Mouse (Mus musculus): ENCODE measurements around the gene Atp11c.

Atp11c gene

DNA sequence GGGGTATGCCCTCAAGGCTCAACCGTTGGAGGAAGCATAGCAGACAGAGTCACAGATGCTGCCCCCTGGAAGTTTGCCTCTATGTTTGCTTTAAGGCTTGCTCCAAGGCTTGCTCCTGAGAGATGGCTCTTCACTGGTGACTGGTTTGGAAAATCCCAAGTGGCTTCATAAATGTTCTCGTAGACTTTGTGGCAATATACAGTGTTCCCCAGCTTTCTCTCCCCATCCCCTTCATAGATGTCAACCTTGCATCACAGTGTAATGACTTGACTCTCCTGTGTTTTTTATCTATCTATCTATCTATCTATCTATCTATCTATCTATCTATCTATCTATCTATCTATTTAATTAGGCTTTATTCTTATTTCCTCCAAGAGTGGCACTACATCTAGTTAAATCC is at the start of gene Atp11c:
Gene Atp11c, minus strand, starts transcription at position 101 of the 400 bp plus-strand sequence.
- in situ Hi-C loops (cut with MboI, MseI) = no loop called here

DNA sequence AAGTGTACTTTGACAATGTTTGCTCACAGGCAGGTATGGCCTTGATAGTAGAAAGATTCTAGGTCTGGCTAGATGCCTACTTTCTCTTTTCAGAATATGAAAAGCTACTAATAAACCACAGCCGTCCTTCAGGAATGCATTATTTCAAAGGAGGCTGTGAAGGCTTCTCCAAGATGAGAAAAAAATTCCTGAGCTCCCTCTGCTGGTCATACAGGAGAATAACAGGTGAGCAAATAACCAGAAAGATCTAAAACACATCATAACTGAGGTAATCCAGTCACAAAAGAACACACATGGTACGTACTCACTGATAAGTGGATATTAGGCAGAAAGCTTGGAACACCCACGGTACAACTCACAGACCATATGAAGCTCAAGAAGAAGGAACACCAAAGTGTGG is 16.7 kb upstream of the Atp11c start:
- in situ Hi-C loops (cut with MboI, MseI) = no loop called here

DNA sequence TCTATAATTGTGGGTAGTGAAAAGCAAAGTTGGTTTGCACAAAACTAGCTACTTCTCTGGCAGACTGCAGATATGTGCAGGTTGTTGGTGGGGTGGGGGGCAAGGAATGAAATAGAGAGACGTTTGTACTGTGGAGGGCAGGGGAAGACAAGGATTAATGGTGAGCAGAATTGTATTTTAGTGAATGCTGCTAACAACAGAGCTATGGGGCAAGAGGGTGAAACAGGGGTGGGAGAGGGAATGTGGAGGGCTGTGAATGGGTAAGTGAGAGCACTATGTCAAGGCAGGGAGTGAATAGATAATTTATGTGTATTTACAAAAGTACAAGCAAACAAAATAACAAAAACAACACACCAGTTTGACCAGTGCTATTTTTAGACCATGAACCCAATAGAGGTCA is 22.0 kb downstream of the Atp11c start:
- in situ Hi-C loops (cut with MboI, MseI) = no loop called here

DNA sequence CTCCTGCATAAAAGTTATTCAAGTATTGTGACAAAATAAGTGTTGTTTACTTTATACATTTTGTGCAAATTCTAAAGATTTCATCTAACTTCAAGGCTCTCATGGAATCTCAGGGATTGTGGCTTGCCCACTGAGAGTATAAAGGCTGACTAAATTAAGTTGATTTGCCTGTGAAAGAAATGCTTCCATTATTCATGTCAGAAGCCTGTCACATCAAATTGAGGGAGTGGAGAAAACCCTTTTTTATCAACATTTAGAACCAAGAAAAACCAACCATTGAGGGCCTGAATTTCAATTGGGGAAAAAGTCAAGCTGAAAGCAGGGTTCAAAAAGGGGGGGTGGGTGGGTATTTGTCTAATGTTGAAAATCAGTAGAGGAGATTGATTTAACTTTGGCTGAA is 23.5 kb downstream of the Atp11c start:
- in situ Hi-C loops (cut with MboI, MseI) = no loop called here

DNA sequence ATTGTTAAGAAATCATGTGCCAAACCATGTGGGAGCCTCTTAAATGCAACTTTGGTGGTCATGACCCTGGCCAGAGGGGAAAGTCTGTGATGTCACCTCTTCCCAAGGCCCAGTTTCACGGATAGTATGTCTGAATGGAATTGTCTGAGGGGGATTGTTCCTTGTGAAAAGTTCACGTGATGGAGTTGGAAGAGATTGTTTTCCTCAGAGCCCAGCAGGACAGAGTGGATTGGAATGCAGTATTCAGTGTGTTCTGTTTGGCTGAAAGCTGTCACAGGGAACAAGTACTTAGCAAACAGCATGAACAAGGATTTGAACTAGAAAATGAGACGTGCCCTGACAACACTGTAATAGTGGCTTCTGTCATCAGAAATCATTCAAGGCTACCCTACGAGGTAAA is 37.3 kb downstream of the Atp11c start:
- in situ Hi-C loops (cut with MboI, MseI) = no loop called here

DNA sequence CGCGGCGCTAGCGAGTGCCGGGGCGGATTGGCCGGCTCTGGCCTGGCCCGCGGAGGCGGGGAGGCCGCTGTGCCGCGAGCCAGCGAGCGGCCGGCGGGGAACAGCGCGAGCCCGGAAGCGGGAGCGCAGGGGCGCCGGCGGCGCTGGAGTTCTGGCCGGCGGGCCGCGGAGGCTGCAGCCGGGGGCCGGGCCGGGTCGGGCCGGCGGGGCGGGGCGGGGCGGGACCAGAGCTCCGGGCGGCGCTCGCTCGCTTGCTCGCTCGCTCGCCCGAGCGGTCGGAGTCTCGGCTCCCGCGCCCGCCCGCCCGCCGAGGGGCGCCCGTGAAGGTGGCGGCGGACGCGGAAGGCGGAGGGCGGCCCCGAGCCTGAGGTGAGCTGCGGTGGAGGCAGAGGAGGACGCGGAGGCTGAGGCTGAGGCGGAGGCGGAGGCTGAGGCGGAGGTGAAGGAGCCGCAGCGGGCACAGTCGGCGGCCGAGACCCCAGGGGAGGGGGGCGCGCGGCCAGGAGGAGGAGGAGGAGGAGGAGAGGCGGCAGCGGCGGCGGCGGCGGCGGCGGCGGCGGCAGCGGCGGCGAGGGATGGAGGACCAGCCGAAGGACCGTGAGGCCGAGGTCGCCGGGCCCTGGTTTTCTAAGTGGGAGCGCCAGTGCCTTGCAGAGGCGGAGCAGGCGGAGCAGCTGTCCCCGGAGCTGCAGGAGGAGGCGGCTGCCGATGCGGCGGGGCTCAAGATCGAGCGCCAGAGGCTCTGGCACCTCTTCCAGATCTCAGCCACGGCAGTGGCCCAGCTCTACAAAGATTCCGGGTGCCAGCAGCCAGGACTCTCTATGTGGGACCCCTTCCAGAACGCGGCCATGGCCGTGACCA is 44.8 kb downstream of the Atp11c start:
- in situ Hi-C loops (cut with MboI, MseI) = no loop called here

DNA sequence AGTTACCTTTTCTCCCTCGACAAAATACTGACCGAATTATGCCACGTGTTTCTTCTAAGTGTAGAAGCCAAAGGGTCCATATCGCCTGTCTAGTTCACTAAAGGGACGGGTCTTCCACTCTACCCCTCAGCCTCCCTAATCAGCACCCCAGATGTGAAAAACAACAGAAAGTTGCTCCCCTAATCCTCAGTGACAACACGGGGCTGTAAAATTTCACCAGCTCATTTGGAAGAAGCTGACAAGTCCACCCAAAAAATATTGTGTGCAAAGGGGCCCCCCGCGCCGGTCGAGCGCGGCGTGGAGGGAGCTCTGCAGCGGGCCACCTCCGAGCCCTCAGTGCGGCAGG is 45.4 kb downstream of the Atp11c start:
- in situ Hi-C loops (cut with MboI, MseI) = no loop called here

DNA sequence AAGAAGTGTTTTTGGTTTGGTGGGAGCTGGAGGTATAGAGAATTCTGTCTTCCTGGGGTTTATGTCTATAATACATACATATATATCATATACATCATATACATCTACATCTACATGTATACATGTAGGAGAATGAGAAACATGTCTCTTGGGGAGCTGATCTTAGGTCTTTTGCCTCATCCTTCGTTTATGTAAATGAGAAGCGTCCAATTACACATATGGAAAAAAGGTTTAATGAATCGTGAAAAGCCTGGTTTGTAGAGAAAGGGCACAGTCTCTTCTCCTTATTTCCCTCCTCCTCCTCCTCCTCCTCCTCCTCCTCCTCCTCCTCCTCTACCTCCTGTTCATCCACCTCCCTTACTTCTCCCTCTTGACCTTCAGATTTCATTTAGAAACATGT is 46.6 kb downstream of the Atp11c start:
- in situ Hi-C loops (cut with MboI, MseI) = no loop called here

DNA sequence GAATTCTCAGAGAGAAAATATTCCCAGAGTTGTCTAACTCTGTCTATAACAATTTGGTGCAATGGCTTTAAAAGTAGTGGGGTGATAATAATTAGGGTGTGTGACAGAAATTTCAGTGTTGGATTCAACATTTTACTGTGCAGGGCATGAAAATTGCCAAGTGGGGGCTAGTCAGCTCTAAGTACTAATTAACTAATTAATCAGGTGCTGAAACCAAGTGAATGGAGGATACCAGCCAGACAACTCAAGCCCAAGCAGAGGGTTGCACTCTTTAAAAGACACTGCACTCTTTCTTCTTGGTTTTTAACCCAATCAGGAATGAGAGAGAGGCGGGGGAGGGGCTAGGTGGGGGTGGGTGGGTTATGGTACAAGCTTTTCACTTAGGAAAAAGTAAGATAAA is 47.1 kb downstream of the Atp11c start:
- in situ Hi-C loops (cut with MboI, MseI) = no loop called here

DNA sequence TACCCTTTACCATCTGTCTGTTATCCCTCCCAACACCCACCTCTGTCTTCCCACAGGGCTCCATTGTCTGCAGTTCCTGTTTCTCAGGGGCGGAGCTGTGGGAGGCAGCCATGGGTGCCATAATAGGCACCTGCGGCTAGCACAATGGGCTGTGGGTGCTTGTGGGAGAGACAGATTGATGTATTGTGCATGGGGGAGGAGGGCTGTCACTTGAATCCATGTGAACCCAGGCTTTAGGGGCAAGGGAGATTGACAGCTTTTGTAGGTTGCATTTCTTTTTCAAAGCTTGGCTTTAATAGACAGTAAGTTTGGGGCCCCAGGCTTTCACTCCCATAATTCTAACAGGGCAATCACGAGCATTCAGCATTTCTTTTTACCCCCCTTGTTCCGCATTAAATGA is 48.4 kb downstream of the Atp11c start:
- in situ Hi-C loops (cut with MboI, MseI) = no loop called here

DNA sequence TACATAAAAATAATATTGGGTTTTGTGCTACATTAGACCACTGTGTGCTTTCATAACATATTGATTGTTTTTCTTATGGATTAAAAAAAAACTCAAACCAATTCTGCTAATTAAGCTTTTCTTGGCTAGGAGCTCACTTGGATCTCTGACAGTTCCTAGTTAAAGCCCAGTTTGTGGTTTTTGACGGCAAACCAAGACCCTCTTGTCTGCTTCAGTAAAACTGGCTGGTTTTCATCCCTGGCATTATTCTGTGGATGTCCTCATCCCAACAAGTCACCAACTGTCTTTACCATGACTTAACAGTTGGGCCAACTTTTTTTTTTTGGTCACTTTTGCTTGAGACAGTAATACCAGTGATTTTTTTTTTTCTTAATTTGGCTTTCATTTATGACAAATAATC is 49.6 kb downstream of the Atp11c start:
- in situ Hi-C loops (cut with MboI, MseI) = no loop called here

DNA sequence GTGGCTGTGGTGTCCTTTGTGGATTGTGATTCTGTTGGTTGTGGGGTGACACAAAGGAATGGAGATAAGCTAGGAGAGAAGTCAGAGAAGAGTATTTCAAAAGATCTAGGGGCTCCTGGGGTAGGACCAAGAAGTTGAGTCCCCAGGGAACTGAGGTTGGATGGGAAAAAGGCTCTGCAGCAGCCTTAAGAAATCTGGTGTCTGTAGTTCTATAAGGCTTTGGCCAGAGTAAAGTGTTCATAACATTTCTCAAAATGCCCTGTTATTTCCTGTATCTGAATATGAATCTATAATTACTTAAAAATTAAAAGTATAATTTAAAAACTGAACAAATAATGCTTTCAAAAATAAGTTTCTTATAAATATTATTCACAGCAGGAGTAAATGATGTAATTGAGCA is 53.3 kb downstream of the Atp11c start, which contains the start of gene Gm7073:
Gene Gm7073, minus strand, starts transcription at position 101 of the 400 bp plus-strand sequence.
- in situ Hi-C loops (cut with MboI, MseI) = no loop called here

DNA sequence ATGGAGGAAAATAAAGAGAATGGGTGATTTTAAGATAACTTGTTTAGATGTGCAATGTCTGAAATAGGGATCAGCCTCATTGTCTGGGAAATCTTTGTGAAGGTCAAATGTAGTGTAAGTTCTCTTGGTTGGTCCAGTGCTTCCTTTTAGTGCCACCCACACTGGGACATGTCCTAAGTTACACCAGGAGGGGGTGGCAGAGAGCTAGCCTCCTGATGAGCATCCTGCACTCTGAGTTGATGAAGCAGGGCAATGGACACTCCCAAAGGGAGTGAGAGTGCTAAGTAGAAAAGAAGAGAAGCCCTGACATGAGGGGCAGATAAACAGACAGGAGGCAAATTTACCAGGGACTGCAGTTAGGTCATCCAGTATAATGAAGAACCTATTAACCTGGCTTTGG is 88.5 kb downstream of the Atp11c start:
- in situ Hi-C loops (cut with MboI, MseI) = loop anchor here (5.0 kb wide), 1 partner anchor 543 kb away; no protein-coding TSS in a partner anchor

DNA sequence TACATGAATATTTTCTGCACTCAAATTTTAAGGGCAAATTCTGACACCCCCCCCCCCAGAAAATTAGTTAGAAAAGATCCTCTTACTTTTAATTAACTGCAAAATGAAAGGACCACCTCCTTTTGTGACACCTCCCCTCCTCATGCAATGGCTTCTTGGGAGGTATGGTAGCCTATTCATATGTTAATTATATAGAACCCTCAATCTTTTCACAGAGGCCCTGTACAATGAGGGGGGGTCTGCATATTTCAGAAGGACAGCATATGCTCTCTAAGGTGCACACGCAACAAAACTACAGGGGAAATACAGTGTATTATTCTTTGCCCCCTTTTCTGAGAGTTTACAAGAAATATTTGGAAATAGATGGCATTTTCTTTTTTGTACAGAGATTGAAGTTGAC is 94.7 kb downstream of the Atp11c start:
- in situ Hi-C loops (cut with MboI, MseI) = no loop called here

DNA sequence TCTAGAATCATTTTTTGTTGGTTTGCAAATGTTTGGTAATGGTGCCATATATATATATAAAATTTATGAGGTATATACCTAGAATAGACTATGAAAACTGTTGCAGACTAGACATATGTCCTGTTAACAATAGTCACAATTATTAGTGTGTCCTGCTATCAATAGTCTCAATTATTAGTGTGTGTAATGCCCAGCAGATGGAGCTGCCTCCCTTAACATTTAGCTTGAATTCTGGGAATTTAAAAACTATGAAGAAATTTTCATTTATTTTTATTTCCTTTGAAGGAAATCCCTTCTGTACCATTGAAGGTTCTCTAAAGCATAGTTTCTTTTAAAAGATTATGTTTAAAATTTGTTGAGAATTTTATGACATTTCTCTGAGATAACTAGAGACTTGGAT is 97.2 kb downstream of the Atp11c start:
- in situ Hi-C loops (cut with MboI, MseI) = no loop called here

DNA sequence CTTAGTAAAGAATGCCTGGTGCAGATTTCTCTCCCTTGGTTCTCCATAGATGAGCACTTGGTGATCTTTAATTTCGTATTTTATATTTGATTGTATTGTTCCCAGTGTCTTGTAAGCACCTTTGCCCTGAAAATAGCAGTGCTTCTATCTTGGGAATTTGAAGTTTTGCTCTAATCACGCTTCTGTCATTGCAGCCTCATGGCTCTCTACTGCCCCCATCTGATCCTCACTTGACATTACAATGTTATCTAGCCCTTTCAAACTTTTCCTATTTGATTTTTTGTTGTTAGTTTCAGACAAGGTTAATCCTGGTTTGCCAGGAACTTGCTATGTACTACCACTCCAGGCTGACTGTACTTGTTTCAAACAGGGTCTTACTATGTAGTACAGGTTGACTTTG is 128.7 kb downstream of the Atp11c start:
- in situ Hi-C loops (cut with MboI, MseI) = loop anchor here (10.0 kb wide), 1 partner anchor 449 kb away; no protein-coding TSS in a partner anchor

DNA sequence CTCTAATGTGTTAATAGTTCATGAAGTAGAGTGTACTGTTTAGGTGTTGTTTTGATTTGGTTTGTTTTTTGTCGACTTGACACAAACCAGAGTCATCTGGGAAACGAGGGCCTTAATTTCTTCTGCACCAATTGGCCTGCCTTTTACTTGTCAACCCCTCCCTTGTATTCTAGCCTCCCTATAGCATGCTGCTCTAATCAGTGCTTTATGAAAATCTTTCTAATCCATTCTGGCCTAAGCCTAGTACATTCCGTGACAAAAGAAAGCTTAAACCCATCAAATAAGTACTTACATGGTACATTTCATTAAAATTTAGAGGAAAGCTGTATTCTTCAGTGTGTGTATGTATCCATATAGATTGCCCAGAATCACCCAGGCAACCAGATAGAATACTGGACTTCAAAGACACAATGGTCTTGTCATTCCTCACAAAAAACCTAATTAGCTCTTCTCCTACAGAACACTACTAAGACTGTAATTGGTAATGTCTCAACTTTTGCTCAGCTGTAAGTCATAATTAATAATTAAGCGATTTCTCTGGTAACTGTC is 177.9 kb downstream of the Atp11c start:
- in situ Hi-C loops (cut with MboI, MseI) = no loop called here

DNA sequence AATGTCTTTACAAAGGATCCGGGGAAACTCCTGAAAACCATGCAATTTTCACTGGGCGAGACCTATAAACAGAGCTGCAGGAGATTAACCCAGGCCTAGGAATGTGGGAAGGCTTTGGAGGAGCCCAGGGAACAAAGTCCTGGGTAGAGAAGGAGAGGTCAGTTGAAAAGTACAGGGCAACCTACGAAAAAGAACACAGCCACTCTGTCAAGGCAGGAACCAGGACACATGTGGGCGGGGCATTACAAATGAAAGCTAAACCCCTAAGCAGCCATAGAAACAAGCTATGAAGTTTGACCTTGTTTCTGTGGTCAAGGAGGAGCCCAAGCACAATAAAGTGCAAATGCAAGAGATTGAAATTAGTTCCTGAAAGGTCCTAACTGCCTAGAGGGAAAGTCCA is 186.8 kb downstream of the Atp11c start:
- in situ Hi-C loops (cut with MboI, MseI) = loop anchor here (10.0 kb wide), 1 partner anchor 181 kb away; no protein-coding TSS in a partner anchor

DNA sequence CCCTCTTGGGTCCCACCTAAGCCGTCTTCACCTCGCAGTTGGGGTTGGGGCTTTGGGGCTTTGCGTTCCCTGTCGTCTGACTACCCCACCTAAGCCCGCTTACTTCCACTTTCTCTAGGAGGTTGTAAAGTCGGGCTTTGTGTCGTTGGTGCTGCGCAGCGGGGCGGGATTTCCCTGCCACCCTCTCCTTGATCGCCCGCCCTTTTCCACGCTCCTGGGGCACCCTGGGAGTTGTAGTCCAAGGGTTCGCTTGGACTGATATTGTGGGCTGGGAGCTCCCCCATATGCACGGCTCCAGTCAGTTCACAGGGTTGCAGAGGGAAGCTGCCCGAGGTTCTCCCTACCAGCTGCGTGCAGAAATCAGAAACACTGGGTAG is 187.8 kb downstream of the Atp11c start:
- in situ Hi-C loops (cut with MboI, MseI) = loop anchor here (10.0 kb wide), 1 partner anchor 180 kb away; no protein-coding TSS in a partner anchor

DNA sequence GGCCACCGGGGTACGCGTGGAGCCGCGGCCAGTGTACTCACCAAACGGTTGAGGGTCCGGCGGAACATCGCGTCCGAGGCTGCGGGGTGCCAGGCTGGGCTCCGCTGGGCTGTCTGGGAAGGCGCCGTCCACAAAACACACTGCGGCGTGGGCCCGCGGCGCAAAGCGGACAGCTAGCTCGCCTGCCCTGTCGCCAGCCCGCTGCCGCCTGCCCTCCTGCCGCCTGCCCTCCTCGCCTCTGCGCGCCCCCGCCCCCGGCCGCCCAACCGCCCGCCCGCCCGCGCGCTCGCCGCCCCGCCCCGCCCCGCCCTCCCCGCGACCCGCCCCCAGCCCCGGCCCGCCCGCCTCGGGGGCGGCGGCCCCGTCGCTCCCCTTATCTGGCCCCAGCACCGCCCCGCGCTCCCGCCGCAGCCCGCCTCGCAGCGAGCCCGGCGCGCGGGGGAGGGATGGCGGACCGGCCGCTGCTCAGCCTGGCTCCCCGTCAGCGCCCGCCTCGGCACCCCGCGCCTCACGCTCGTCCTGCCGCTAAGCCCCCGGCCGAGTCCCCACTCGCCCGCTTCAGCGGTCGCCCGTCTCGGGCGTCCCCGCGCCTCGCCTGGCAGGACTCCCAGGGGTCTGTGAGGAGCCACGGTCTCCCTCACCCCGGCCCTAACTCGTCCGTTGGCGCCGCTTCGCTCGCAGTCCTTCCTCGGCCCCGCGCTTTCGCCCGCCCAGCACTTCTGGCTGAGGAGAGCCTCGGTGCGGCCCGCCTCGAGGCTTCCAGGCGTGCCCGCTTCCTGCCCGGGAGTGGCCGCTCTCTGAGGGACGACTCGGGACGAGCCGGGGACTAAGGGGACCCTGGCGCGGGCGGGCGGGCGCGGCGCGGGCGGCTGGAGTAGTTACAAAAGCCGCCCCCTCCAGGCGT is 188.5 kb downstream of the Atp11c start:
- in situ Hi-C loops (cut with MboI, MseI) = loop anchor here (10.0 kb wide), 1 partner anchor 179 kb away; no protein-coding TSS in a partner anchor

DNA sequence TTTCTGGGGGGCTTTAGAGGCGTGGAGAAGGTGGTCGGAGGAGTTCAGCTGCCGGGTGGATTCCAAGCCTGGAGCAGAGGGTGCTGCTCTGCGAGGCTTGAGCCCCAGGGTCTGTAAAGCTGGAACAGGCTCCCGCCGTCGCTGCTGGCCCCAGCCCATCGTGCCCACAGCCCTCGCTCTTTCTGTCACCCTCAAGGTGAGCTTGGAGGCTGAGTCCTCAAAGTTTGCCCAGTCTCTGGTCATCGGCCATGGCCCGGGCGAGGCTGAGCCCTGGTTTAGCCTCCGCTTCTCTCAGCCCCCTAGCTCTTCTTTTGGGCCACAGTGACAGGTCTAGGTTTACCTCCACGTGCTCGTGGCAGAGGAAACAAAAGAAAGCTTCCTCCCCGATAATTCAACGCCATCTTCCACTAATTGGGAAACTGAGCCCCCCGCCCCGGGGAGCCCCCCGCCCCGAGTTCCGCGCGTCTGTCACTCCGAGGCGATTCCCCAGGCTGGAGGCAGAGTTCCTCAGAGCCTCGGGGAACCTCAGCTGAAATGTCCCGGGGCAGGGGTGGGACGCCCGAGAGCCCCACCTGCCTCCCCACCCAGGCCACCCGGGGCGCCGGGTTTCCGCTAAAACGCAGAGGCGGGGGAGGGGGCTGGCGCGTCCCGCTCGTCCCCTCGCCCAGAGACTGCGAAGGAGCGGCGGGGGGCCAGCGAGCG is 189.3 kb downstream of the Atp11c start:
- in situ Hi-C loops (cut with MboI, MseI) = loop anchor here (10.0 kb wide), 1 partner anchor 178 kb away; no protein-coding TSS in a partner anchor

All from T-helper 1 cell (primary cell).